Mouse (Mus musculus) small intestine, adult 2 months (tissue): ENCODE measurements at regions not wholly inside any gene's neighbourhood (a gene's known extent, or its start where the extent isn't known, plus 50 kb on each side); places are given as distances from the start of the nearest gene placed in this dataset.

ENCODE experiments used
- H3K27ac ChIP-seq: fragments of 200-500 bp; 2 replicates; pipeline ENCODE4 v1.5.1; 2012; ENCODE audit warnings: low read depth, low read length, control low read depth, inconsistent platforms; ENCODE audit not compliant: insufficient read depth
- H3K27me3 ChIP-seq: fragments of 200-500 bp; 2 replicates; pipeline ENCODE4 v1.6.1; 2012; ENCODE audit warnings: mild to moderate bottlenecking, moderate library complexity, low read length, inconsistent platforms; ENCODE audit not compliant: control insufficient read depth, insufficient read depth
- H3K36me3 ChIP-seq: fragments of 200-500 bp; 2 replicates; pipeline ENCODE4 v1.6.1; 2012; ENCODE audit warnings: mild to moderate bottlenecking, low read length, control low read depth, inconsistent platforms; ENCODE audit not compliant: control insufficient read depth, insufficient read depth
- H3K4me1 ChIP-seq: fragments of 200-500 bp; 2 replicates; pipeline ENCODE4 v1.6.1; 2012; ENCODE audit warnings: low read length, inconsistent platforms, mixed read lengths; ENCODE audit not compliant: control insufficient read depth, insufficient read depth, insufficient read length
- H3K4me3 ChIP-seq: fragments of 200-500 bp; 2 replicates; pipeline ENCODE4 v1.5.1; 2012; ENCODE audit warnings: low read depth, mild to moderate bottlenecking, control low read depth, inconsistent platforms, low read length, moderate library complexity
- CTCF ChIP-seq: fragments of 200-500 bp; IDR thresholded peaks from 2 replicates; pipeline ENCODE4 v1.5.1; 2012; ENCODE audit warnings: low read depth, mild to moderate bottlenecking, control low read depth, inconsistent platforms, low read length, moderate library complexity, mixed read lengths; ENCODE audit not compliant: insufficient replicate concordance, insufficient read length; ENCODE audit errors: extremely low read depth
- POLR2A ChIP-seq: fragments of 200-500 bp; IDR thresholded peaks from 2 replicates; pipeline ENCODE4 v1.6.1; 2012; ENCODE audit warnings: low read depth, mild to moderate bottlenecking, control low read depth, inconsistent platforms, low read length, moderate library complexity
- WGBS: fragments of 180-500 bp; shearing (Covaris S2); methylation state at CpG from one replicate; pipeline ENCODE4 v1.1.7; 2018; 5-methylcytosine and 5-hydroxymethylcytosine counted together

DNA sequence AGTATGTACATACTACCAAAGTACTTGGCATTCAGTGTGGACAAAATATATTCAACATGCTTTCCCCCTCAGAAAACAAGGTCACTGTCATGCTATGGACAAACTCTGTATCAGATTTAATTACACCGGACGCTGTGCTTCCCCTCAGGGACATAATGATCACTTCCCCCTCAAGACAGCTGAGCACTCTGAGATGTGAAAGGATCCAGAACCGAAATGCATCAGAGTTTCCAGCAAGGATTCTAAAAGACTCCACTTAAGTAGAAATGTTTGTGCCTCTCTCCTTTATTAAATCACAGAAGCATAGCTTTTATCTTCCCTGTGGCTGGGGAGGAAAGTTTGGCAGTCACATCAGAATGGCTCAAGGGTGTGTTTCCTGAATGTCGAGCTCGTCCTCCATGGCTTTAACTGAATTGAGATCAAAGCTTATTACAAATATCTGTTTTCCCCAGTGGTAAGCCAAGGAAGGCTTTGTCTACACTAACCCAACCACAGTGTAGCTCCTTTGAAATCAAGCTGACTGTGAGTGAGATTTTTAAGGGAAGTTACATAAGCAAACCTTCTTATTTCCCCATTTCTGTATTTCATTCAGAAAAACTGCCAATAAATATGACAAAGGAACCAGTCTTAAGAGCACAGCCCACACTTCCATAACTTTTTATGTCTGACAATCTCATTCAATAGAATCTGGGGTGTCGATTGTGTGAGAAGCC lies 161.2 kb downstream of the Cth start:
- WGBS: 32% methylated on average over 6 of the region's 6 CpGs
- no peaks in the 10 kb centered on the region for H3K36me3 ChIP-seq
- no peak overlapping the region for H3K4me3 ChIP-seq
- no peaks in the 10 kb centered on the region for H3K4me1 ChIP-seq
- no peaks in the 10 kb centered on the region for H3K27me3 ChIP-seq
- no peak overlapping the region for H3K27ac ChIP-seq
- TF ChIP-seq POLR2A: no peak
- TF ChIP-seq CTCF: no peak

DNA sequence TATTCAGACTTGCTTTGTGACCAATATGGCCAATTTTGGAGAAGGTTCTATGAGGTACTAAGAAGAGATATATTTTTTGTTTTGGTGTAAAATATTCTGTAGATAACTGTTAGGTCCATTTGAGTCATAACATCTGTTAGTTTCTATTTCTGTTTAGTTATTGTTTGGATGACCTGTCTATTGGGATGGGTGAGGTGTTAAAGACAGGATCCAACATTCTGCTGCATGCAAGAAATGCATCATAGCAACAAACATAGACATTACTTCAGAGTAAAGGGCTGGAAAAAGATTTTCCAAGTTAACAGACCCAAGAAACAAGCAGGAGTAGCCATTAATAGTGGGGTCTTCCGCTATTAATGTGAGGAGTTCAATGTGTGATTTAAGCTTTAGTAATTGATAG lies 165.0 kb downstream of the Cth start:
- Histone ChIP-seq H3K4me3 (no peak overlapping the region), H3K36me3 (no peaks in the 10 kb centered on the region), H3K27ac (no peak overlapping the region), H3K4me1 (no peaks in the 10 kb centered on the region), H3K27me3 (no peaks in the 10 kb centered on the region)
- no peak for TF ChIP-seq POLR2A
- TF ChIP-seq CTCF: no peak
- 89% methylated on average over 1 of the region's 1 CpGs for WGBS

- H3K4me1 ChIP-seq: no peaks in the 10 kb centered on the region
Measured at GRCm38 (mm10) chr3:157754826-157755225, 170.1 kb downstream of the Cth start.

GRCm38 (mm10) chr3:157750266-157750665 lies 174.6 kb downstream of the Cth start:
- Histone ChIP-seq H3K4me3 (no peak overlapping the region), H3K4me1 (no peaks in the 10 kb centered on the region), H3K36me3 (no peaks in the 10 kb centered on the region), H3K27ac (no peak overlapping the region), H3K27me3 (no peaks in the 10 kb centered on the region)
- TF ChIP-seq POLR2A: no peak
- no peak for TF ChIP-seq CTCF
- WGBS: 71% methylated on average over 3 of the region's 3 CpGs

More at GRCm38 (mm10) chr3:157754826-157755225, 170.1 kb downstream of the Cth start:
- Histone ChIP-seq H3K27me3 (no peaks in the 10 kb centered on the region), H3K4me3 (no peak overlapping the region), H3K27ac (no peak overlapping the region), H3K36me3 (no peaks in the 10 kb centered on the region)
- TF ChIP-seq POLR2A: no peak
- no peak for TF ChIP-seq CTCF
- WGBS: 72% methylated on average over 4 of the region's 4 CpGs

- H3K27me3 ChIP-seq: no peaks in the 10 kb centered on the region
- H3K4me3 ChIP-seq: no peak overlapping the region
- H3K27ac ChIP-seq: no peak overlapping the region
- 53% methylated on average over 3 of the region's 3 CpGs for WGBS
- TF ChIP-seq CTCF (no peak), POLR2A (no peak)
- no peaks in the 10 kb centered on the region for H3K36me3 ChIP-seq
- no peaks in the 10 kb centered on the region for H3K4me1 ChIP-seq
Measured at GRCm38 (mm10) chr3:157748395-157749037, 176.4 kb downstream of the Cth start.

- WGBS: 16% methylated on average over 1 of the region's 1 CpGs
Measured at GRCm38 (mm10) chr3:157743000-157743399, 176.3 kb downstream of the Ptger3 start.

GRCm38 (mm10) chr3:157739628-157740294 lies 173.1 kb downstream of the Ptger3 start:
- Histone ChIP-seq H3K36me3 (no peaks in the 10 kb centered on the region), H3K4me1 (no peaks in the 10 kb centered on the region), H3K4me3 (no peak overlapping the region), H3K27me3 (no peaks in the 10 kb centered on the region), H3K27ac (no peak overlapping the region)
- no peak for TF ChIP-seq POLR2A
- no peak for TF ChIP-seq CTCF
- 67% methylated on average over 1 of the region's 1 CpGs for WGBS

More at GRCm38 (mm10) chr3:157743000-157743399, 176.3 kb downstream of the Ptger3 start:
- H3K4me1 ChIP-seq: no peaks in the 10 kb centered on the region
- no peaks in the 10 kb centered on the region for H3K27me3 ChIP-seq
- TF ChIP-seq CTCF (no peak), POLR2A (no peak)
- no peaks in the 10 kb centered on the region for H3K36me3 ChIP-seq
- H3K27ac ChIP-seq: no peak overlapping the region
- no peak overlapping the region for H3K4me3 ChIP-seq
